Mouse (Mus musculus): ENCODE results near the gene Mzt1. TPM values are rescaled to one million over a fixed set of nuclear protein-coding genes. Genes with fewer than 3 reads are reported as not detected.

The Mzt1 gene
- polyA plus RNA-seq, 2 experiments from 2014 or later = 56.1 to 58.4 TPM

GRCm38 (mm10) chr14:99010920-99011313 lies 35.0 kb downstream of the Mzt1 start:
- ATAC-seq = no peak

- no peak for ATAC-seq
Measured at GRCm38 (mm10) chr14:99010224-99010919, 35.6 kb downstream of the Mzt1 start.

GRCm38 (mm10) chr14:98994218-98994617 lies 51.7 kb downstream of the Mzt1 start, which contains the start of gene Rpl36a-ps1:
Gene Rpl36a-ps1, minus strand, starts transcription at chr14:98994318.
- ATAC-seq = no peak

- ATAC-seq = no peak
Measured at GRCm38 (mm10) chr14:98992482-98992881, 53.5 kb downstream of the Mzt1 start.

- ATAC-seq = no peak
Measured at GRCm38 (mm10) chr14:98990636-98991035, 55.3 kb downstream of the Mzt1 start.

- no peak for ATAC-seq
Measured at GRCm38 (mm10) chr14:98989818-98990217, 56.1 kb downstream of the Mzt1 start.

Other genes with a start within 250 kb of the Mzt1 start
- gene Rpl36a-ps1, start 51.8 kb downstream of the Mzt1 start, polyA plus RNA-seq (2017; shearing (Covaris generic)) = 10 to 100 TPM; 32.3 to 44.8 TPM
- gene Bora, start 88 bp upstream of the Mzt1 start, polyA plus RNA-seq (2017; shearing (Covaris generic)) = 10 to 100 TPM; 27.4 to 31.0 TPM
- 10 to 100 TPM; 18.0 to 18.5 TPM for gene Pibf1, start 53.3 kb upstream of the Mzt1 start, polyA plus RNA-seq (2017; shearing (Covaris generic))
- gene Dis3, start 53.6 kb upstream of the Mzt1 start, polyA plus RNA-seq (2017; shearing (Covaris generic)) = 1 to 10 TPM; 5.3 to 9.0 TPM